Mouse (Mus musculus) adrenal gland, adult 18-20 months (tissue): ENCODE measurements around the gene Copg2. TPM values are rescaled to one million over a fixed set of nuclear protein-coding genes. Genes with fewer than 3 reads are reported as not detected.
A peak's percentile ranks its signal among the peaks of the same experiment; 100 is the strongest.
"Not testable (repeated sequence)": the region's sequence is repeated elsewhere in the genome, so short reads cannot be mapped to it uniquely, and the experiment has no call there.

Experiments
- DNase-seq, 2 experiments: peaks; one replicate each; pipeline ENCODE4 v3.0.0; 2021 to 2022; ENCODE audit warnings: low spot score in 2 of 2
- total RNA-seq, 2 experiments: library from RNA; stranded (reverse); gene quantifications; 1 replicate in 1 of 2; 2 replicates in 1 of 2; pipeline ENCODE4 v1.2.3; 2021

The Copg2 gene
- total RNA-seq, 2 experiments from 2014 or later, result 48.4 to 76.2 TPM

DNA sequence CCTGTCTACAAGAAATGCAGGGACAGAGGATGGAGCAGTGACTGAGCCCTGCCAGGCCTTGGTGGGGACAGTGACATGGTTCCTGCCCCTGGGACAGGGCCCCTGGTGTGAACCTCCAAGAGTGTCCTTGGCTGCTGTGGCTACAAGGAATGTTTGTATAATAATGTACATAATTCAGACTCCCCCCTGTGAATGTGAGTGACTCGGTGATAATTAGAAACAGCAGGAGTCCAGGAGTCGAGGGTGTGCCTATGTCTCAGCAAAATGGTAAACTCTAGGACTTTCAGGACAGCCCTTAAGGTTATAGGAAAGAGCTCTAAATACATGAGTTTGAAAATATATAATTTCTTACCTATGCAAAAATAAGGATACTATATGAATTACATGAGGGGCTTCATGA is 64.4 kb downstream of the Copg2 start:
- DNase-seq, result no peak

DNA sequence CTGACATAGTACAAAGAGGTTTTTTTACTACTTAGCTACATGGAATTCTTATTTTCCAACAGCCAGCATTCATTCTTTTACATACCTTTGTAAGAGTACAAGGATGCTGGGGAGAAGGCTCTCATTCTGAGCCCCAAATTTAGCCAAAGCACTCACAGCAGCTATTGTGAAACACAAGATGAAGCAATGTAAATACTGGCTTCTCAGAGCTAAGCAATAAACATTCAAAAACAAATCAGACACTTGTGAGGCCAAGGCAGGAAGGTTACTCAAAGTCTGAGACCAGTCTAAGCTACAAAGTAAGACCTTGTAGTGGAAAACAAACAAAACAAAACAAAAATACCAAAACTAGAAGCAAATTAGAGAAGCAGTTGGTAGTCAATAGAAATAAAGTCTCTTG is 83.0 kb downstream of the Copg2 start:
- no peak for DNase-seq

DNA sequence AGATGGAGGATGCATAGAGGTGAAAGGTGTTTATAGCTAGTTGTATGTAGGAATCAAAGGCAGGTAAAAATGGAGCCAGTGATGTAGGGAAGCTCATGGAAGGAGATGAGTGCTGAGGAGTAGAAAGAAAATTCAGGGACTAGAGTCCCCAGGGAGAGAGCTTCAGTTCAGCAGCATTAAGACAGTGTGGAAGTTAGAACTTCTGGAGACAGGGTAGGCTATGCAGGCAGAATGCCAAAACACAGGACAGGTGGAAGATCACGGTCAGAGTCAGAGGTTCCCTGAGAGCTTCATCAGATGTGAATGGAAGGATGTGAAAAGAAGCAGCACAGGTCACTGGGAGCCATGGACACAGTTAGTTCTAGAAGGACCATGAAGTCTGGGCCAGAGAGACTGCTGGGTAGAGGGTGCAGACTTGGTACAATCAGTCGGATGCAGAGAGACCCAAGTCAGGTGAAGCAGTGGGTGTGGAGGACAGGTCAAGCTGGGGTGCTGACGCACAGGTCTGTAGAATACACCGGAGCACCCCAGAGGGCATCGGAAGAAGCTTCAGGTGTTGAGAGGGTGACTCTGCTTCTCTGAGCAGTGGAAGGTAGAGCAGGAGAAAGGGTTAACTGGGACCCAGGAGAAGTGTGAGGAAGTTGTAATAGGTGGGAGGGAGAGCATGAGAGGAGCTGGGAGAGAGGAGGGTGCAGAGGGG is 91.4 kb downstream of the Copg2 start:
- no peak for DNase-seq

DNA sequence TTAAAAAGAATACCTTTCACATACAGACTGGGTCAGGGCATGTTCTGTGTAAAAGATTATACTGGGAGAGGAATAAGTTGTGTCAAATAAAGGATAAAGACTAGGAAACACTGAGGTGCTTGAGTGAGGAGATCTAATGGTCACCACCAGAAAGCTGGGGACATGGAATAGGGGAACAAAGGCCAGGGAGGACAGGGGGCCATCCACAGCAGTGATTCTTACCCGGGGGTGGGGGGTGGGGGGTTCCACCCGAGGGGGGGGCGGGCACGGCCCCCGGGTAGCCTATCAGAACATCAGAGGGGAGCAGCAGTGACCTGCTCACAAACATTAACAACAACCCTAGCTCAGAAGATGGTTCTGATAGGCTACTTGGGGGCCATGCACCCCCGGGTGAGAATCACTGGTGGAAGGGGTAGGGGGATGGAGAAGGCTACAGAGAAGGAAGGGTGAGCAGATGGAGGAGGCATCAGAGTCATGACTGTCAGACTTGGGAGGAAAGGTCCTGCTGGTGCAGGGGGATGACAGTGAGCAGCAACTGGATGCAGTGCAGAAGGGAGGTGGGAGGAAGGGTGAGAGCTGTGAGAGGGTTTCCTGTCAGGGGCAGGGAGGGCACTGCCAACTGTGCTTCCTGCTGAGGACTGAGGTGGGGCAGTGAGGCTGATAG is 92.1 kb downstream of the Copg2 start:
- peak; percentile 23 to 35 for DNase-seq

DNA sequence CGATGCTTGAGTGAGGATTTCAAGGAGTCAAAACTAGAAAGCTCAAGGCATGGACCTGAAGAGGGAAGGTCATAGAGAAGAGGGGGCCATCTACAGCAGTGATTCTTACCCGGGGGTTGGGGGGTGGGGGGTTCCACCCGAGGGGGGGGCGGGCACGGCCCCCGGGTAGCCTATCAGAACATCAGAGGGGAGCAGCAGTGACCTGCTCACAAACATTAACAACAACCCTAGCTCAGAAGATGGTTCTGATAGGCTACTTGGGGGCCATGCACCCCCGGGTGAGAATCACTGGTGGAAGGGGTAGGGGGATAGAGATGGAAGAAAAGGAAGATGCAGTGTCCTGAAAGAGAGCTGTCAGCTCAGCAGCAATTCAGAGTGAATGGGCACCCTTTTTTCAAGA is 93.7 kb downstream of the Copg2 start:
- DNase-seq, result not testable (repeated sequence)

DNA sequence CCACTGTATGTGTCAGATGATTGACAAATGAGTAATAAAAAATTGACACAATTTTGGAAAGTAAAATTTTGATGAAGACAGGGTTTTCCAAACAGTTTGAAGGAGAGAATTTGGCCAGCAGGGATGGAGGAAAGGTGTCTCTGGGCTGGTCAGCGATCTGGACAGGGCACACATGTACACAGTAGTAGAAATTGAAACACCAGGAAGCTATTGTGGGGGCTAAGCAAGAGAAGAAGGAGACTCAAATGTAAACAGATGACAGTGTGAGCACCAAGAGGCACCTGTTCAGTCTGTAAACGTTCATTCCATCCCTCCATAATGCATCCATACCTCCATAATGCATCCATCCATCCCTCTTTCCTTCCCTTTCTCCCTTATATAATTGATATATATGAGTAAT is 145.4 kb downstream of the Copg2 start:
- no peak for DNase-seq

DNA sequence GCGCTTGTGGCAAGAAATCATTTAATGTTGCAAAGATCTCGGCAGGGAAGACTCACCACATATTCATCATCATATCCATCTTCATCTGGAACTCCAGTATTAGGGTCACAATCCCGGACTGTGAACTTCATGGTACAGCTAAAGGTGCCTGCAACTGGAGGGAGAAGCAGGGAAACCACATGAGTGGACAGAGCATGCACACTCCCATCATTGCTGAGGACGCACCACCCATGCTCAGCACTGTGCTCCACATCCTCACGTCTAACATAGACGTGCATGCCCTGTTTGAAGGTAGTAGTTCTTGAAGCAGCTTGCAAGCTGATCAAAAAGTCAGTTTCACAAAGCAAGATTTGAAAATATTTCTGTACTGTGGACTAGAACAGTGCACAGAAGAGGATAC is 146.1 kb downstream of the Copg2 start:
- DNase-seq, result no peak

DNA sequence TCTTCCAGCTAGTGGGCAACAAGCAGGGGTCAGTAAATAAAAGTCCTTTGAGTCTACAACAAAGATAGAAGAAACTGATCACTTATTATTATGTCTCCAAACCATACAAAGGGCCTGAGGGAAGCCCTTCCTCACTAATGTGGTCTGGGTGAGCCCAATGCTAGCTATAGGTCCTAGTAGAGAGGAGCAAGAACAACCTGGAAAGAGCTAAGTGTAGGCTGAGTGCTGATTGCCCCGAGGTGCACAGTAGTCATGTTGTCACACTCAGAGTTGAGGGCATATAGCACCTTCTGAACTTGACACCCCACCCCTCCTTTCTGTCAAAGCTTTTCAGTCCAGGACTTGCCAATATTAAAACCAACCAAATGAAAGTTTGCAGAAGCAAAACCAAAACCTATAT is 146.7 kb downstream of the Copg2 start:
- no peak for DNase-seq

DNA sequence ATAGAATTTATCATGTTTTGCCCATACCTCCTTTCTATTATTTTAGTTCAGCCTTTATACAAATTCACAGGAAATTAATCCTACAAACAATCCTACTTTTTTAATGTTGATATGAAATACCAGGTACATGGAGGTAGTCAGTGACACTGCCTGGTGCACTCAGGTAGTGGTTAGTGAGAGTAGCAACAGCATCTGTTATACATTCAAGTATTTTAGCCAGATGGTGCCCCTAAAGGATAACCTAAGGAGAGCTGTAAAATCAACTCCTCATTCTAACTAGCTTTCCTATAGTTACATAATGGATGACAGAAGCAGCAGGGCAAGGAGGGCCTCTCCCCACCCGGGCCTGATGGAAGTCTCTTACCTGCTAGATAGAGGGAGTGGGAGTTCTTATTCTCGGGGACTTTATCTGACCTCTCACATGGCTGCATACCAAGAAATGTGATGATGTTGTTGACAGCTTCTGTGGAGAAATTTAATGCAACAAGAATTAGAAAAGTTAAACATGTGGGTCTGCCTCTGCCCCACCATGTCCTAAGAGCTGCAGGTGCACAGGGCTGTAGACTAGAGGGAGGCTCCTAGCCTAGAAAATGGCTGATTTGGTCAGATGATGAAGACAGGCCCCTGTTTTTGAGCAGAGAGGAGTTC is 147.4 kb downstream of the Copg2 start:
- DNase-seq, result no peak

DNA sequence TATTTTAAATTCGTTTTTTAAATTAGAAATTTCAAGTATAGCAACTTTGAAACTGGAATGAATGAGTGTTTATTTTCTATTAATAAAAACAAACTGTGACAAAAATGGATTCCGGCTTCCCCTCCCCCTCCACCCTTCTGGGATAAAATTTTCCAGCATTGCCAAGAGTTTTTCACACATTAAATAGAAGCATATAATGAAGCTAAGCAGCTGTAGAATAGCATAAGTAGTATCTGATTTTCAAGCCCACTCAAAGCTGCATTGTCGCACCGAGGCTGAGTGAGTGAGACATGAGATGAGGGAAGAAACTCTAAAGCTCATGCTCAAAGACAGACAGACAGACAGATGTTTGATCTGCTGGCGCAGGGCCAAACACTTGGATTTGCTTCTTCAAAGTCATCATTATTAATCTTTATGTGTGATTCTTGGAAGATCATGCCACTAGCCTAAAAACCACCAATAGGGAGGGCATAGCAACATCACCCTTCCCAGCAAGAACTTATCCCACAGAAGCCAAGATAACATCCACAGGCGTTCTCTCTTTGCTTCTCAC is 148.2 kb downstream of the Copg2 start:
- DNase-seq, result no peak

DNA sequence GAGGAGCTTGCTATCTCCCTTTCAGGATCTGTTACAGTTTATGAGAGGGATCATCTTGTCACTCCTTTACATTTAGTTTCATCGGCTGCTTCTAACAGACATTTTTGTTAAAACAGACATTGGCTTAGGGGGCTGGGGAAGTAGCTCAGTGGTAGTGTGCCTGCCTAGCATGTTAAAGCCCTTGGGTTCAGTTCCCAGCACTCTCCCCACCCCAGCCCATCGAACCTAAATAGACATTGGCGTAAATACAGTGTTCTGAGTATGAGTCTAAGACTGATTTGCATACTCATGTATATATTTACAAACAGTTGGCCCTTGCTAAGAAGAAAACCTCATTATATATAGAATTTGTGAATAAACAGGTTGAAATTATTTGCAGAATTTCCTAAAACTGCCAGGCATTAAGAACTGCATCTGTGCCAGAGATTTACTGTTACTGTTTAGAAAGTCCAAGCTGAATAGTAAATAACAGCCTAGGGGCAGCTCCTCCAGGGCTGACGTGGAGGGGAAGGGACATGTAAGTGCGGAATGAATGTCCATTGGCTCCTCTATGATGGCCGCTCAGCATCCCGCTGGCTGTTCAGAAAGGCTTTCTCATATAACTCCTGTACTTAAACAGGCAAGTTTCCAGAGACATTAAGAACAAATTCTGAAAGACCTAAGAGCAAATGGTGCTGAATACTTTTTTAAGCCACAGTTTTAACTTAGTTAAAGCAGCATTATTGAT is 148.8 kb downstream of the Copg2 start:
- DNase-seq, result no peak

DNA sequence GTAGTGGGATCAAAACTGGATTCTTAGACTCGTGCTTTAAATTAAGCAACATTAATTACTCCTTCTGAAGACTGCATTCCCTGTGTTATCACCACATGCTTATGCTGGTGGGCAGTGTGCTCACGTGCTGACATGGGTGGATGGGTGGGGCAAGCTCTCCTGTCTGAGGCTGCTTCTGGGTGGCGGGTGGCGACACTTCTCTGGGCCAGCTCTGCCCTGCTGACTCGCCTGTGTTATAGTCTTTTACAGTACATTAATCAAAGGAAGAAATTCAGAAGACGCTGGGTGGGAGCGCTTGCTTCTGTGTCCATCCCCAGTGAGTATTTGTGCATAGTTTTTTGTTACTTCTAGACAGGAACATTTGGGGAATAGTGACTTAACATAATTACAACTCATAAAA is 151.0 kb downstream of the Copg2 start:
- no peak for DNase-seq

DNA sequence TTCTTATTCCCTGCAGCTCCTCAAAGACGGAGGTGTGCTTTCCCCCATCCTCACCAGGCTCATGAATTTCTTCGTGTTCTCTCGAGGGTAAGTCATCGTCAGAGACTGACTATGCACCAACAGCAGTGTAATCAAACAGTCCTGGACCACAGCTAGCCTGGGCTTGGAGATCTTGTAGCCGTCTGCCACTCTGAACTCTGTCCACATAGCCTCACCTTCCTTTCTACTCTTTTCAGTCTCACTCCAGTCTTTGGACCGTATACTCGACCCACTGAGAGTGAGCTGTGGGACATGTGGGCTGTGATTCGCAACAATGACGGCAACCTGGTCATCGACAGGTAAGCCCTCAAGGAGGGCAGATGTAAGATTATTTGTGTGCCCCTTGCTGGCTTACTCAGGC is 151.7 kb downstream of the Copg2 start:
- no peak for DNase-seq

DNA sequence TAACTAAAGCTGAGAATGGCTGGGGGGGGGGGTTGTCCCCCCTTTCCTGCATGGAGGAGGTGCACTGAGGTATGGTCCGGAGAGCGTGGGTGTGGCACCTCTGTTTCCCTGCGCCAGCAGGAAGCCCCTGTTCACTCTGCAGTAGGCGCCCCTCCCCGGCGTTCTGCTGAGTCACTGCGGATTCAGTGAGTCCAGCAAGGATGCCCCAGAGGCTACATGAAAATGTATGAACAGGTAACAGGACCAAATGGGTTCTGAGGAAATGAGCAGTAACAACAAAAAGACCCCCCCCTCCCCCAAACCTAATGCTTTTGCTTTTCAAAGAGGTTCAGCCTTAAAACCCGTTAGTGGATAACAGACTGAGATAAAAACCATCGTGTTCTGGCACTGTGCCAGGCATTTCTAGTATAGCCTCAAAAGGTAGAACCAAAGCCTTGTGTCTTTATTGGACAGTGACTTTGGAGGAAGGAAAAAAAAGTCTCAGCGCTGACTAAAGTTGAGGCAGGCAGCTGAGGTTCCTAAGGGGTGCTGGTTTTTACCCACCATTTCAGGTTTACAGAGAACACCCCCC is 157.3 kb downstream of the Copg2 start:
- DNase-seq, result no peak

DNA sequence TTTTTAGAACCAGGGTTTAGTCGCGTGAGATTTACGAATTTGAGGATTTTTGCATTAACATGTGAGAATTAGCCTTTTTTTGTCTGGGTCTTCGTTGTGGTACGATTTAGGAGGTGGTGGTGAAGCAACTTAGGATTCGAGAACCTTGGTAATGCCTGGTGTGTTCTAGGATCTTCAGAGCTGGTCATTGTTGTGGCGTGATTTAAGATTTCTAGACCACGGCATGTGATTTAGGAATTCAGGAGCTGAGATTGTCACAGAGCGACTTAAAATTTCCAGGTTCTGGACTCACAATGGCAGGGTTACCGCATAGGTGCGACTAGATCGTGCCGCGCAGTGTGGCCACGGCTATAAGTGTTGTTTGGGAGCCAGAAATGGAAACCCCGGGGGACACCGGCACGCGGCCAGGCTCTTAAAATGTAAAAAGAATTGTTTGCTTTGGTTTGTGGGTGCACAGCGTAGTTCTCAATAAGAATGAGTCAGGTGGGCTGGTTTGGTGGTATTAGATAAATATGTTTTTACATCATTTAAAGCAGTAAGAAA is 158.1 kb downstream of the Copg2 start:
- DNase-seq, result no peak

DNA sequence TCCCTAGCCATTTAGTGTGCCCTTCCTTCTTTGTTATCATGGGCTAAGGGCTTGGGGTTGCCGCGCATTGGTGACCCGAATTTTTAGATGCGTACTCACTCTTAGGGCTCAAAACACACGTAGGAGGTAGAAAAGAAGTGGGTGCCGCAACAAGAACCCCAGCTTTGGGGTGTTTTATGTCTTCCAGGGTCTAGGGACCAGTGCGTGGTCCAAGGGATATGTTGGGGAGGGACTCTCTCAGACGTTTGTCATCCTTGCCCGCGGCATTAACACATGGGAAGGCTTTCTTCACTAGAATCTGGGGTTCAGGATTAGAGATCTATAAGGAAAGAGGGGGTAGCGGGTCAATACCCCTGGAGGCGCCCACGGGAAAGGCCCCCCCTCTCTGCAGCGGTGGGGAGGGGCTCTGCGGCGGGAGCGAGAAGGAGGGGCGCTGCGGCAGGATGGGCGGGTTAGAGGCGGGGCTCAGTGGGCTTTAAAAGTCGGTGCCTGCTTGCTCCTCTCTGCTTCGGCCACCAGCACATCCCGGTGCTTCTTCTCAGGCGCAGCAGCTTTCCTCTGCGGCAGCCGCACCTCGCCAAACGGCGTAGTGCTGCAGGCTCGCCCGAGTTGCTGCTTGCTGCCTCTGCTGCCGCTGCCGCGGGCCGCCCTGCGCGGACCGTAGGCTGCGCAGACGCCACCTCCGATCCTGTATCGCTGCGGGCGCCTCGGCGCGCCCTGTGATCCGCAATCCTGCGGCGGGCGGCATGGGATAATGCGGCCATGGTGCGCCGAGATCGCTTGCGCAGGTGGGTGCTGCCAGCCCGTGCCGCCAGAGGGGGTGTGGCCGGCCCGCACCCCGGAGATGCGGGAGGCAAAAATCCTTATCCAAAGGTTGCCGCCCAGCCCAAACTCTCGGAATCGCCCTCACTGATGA is 158.8 kb downstream of the Copg2 start:
- DNase-seq, result peak; percentile 68 to 70

DNA sequence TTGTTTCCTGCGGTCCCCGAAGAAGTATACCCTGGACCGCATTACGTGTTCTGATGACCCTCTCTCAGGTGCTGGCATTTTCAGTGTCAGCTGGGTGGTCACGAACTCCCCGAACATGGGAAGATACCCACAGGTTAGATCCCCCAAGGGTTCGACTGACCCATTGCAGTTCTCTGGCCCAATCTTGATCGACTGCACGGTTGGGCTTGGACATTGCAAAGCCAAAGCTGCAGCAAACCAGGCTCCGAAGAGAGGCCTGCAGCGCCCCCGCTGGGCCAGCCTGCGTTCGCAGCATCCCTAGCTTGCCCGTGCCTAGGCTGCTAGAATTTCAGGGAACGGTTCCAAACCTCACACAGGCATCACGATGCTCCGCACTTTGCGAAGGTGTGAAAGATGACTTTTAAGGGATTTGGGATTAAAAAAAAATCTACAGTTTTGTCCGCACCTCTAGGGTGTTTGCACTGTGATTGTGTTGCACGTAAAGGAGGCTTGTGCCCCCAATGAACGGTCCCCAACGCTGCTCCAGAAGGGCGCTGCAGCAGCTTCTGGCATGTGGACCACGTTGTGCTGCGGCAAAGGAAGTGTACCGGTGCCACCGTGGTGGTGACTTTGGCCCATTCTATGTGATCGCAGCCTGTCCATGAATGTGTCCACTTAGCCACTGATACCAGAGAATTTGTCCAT is 159.6 kb downstream of the Copg2 start:
- peak; percentile 53 to 59 for DNase-seq

DNA sequence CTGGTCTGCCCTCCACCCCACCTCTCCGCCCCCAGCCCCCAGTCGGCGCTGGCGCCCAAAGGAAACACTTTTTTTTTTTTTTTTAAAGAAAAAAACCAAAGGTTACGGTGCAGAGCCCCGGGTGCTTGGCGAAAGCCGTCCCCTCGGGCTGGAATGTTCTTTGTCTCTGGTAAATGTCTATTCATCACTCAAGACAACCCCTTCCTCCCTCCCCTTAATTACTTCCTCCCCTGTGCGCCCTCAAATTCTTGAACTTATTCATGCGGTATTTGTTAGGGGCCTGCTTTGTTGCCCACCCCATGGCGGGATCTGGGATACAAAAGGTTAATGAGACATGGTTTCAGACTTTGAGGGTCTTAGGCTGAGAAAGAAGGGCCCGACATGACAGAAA is 160.2 kb downstream of the Copg2 start:
- DNase-seq, result no peak

DNA sequence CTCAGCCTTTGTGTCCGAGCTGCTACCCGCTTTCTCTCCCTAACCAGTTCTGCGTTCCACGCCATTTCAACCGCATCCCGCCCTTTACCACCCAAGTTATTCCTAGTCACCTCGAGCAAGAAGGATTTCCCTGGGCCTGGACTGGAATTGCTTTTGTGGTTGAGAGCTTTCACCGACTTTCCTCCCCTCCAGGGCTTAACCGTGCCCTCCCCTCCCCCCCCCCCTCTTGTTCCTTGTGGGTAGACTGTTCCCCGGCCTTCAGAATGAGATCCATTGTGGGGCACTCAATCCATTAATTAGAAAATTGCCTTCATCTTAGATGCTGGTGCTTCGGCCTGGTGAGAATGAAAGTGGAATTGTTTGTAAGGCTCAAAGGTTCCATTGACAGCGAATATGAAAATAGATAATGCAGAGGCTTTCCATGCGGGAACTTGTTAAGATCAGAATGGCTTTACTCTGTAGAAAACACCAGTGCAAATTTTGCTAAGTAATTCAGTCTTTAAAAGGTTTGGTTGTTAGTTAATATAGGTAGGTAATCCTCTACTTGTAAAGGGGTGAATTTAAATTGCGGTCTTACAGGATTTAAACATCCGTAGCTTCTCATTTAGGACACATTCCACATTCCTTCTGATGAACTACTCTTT is 160.7 kb downstream of the Copg2 start:
- DNase-seq, result peak in 1 of 2 experiments; percentile 16
